Mouse (Mus musculus): ENCODE results near the gene Gltpd2. TPM values are rescaled to one million over a fixed set of nuclear protein-coding genes. Genes with fewer than 3 reads are reported as not detected.

Gltpd2 gene
- polyA plus RNA-seq, 1 experiment from 2014 or later: 0.68 TPM

- peak; percentile 7; the same call in 1 of the 2 replicates for ATAC-seq (ENCODE audit: insufficient number of reproducible peaks, insufficient read depth, low FRiP score, low TSS enrichment, low read depth)
- under 1% methylated on average over 25 of the region's 25 CpGs for WGBS
- H3K4me1 ChIP-seq (replicated peaks): peaks cover 43% of the 10 kb centered on the region
These were observed 44.7 kb downstream of the Gltpd2 start for GRCm38 (mm10) chr11:70563470-70564275.

GRCm38 (mm10) chr11:70564276-70564873 is 45.4 kb downstream of the Gltpd2 start:
- WGBS: 27% methylated on average over 4 of the region's 4 CpGs
- Histone ChIP-seq H3K9me3 (no peaks in the 10 kb centered on the region), H3K4me1 (replicated peaks) (peaks cover 43% of the 10 kb centered on the region), H3K9ac (replicated peaks) (peak overlapping the region; percentile 32; the same call in 1 of the 2 replicates), H3K36me3 (peaks cover 9% of the 10 kb centered on the region; the same call in 1 of the 2 replicates), H3K27ac (peak overlapping the region; percentile 93; the same call in 1 of the 2 replicates), H3K27me3 (no peaks in the 10 kb centered on the region), H3K4me3 (replicated peaks) (peak overlapping the region; percentile 83), H3K4me2 (peak overlapping the region; percentile 85)
- no peak for ATAC-seq (ENCODE audit: insufficient number of reproducible peaks, insufficient read depth, low FRiP score, low TSS enrichment, low read depth)

More at GRCm38 (mm10) chr11:70563470-70564275, 44.7 kb downstream of the Gltpd2 start:
- Histone ChIP-seq H3K4me3 (replicated peaks) (peak overlapping the region; percentile 83), H3K27ac (peak overlapping the region; percentile 93), H3K4me2 (peak overlapping the region; percentile 85), H3K9me3 (no peaks in the 10 kb centered on the region), H3K27me3 (no peaks in the 10 kb centered on the region), H3K36me3 (peaks cover 9% of the 10 kb centered on the region; the same call in 1 of the 2 replicates), H3K9ac (replicated peaks) (peak overlapping the region; percentile 84)

GRCm38 (mm10) chr11:70566586-70566985 is 47.6 kb downstream of the Gltpd2 start:
- Histone ChIP-seq H3K9ac (replicated peaks) (no peak overlapping the region), H3K27me3 (no peaks in the 10 kb centered on the region), H3K4me1 (replicated peaks) (peaks cover 47% of the 10 kb centered on the region), H3K4me3 (replicated peaks) (no peak overlapping the region), H3K27ac (no peak overlapping the region), H3K4me2 (peak overlapping the region; percentile 0; the same call in 1 of the 2 replicates), H3K9me3 (no peaks in the 10 kb centered on the region), H3K36me3 (peaks cover 9% of the 10 kb centered on the region; the same call in 1 of the 2 replicates)
- no peak for ATAC-seq (ENCODE audit: insufficient number of reproducible peaks, insufficient read depth, low FRiP score, low TSS enrichment, low read depth)
- 41% methylated on average over 7 of the region's 7 CpGs for WGBS

Other genes starting within 250 kb of the Gltpd2 start
- not detected in 2 replicates for gene Alox12e, start 196.6 kb upstream of the Gltpd2 start, polyA plus RNA-seq (2016; fragmentation: Nextera tagmentation; extraction: Ambion mirVana)
- 0.09 TPM in 1 of 2 replicates, not detected in the other for gene Alox15, start 167.2 kb upstream of the Gltpd2 start, polyA plus RNA-seq (2016; fragmentation: Nextera tagmentation; extraction: Ambion mirVana)
- gene Pelp1, start 109.2 kb upstream of the Gltpd2 start, polyA plus RNA-seq (2016; fragmentation: Nextera tagmentation; extraction: Ambion mirVana): 44.7 and 53.5 TPM in 2 replicates
- gene Arrb2, start 86.6 kb upstream of the Gltpd2 start, polyA plus RNA-seq (2016; fragmentation: Nextera tagmentation; extraction: Ambion mirVana): 18.8 and 19.5 TPM in 2 replicates
- 43.0 and 44.0 TPM in 2 replicates for gene Med11, start 67.3 kb upstream of the Gltpd2 start, polyA plus RNA-seq (2016; fragmentation: Nextera tagmentation; extraction: Ambion mirVana)
- gene Zmynd15, start 59.8 kb upstream of the Gltpd2 start, polyA plus RNA-seq (2016; fragmentation: Nextera tagmentation; extraction: Ambion mirVana): 0.40 and 0.58 TPM in 2 replicates
- 1.1 and 1.9 TPM in 2 replicates for gene Cxcl16, start 59.2 kb upstream of the Gltpd2 start, polyA plus RNA-seq (2016; fragmentation: Nextera tagmentation; extraction: Ambion mirVana)
- 0.36 and 1.4 TPM in 2 replicates for gene Tm4sf5, start 14.0 kb upstream of the Gltpd2 start, polyA plus RNA-seq (2016; fragmentation: Nextera tagmentation; extraction: Ambion mirVana)
- 0.66 TPM in 1 of 2 replicates, not detected in the other for gene Vmo1, start 4.6 kb upstream of the Gltpd2 start, polyA plus RNA-seq (2016; fragmentation: Nextera tagmentation; extraction: Ambion mirVana)
- gene Psmb6, start 6.2 kb downstream of the Gltpd2 start, polyA plus RNA-seq (2016; fragmentation: Nextera tagmentation; extraction: Ambion mirVana): 857 and 867 TPM in 2 replicates
- not detected in 2 replicates for gene Gm40193, start 13.7 kb downstream of the Gltpd2 start, polyA plus RNA-seq (2016; fragmentation: Nextera tagmentation; extraction: Ambion mirVana)
- 4.4 and 4.5 TPM in 2 replicates for gene Pld2, start 20.9 kb downstream of the Gltpd2 start, polyA plus RNA-seq (2016; fragmentation: Nextera tagmentation; extraction: Ambion mirVana)
- 17.6 and 18.4 TPM in 2 replicates for gene Mink1, start 43.7 kb downstream of the Gltpd2 start, polyA plus RNA-seq (2016; fragmentation: Nextera tagmentation; extraction: Ambion mirVana)
- gene 4930544D05Rik, start 96.7 kb downstream of the Gltpd2 start, polyA plus RNA-seq (2016; fragmentation: Nextera tagmentation; extraction: Ambion mirVana): not detected in 2 replicates
- gene Chrne, start 100.0 kb downstream of the Gltpd2 start, polyA plus RNA-seq (2016; fragmentation: Nextera tagmentation; extraction: Ambion mirVana): not detected in 2 replicates
- 0.22 and 0.31 TPM in 2 replicates for gene Gp1ba, start 119.9 kb downstream of the Gltpd2 start, polyA plus RNA-seq (2016; fragmentation: Nextera tagmentation; extraction: Ambion mirVana)
- gene Rnf167, start 128.0 kb downstream of the Gltpd2 start, polyA plus RNA-seq (2016; fragmentation: Nextera tagmentation; extraction: Ambion mirVana): 95.8 and 104 TPM in 2 replicates
- gene Slc25a11, start 128.3 kb downstream of the Gltpd2 start, polyA plus RNA-seq (2016; fragmentation: Nextera tagmentation; extraction: Ambion mirVana): 161 and 163 TPM in 2 replicates
- 1,494 and 1,514 TPM in 2 replicates for gene Pfn1, start 135.4 kb downstream of the Gltpd2 start, polyA plus RNA-seq (2016; fragmentation: Nextera tagmentation; extraction: Ambion mirVana)
- gene Eno3, start 138.0 kb downstream of the Gltpd2 start, polyA plus RNA-seq (2016; fragmentation: Nextera tagmentation; extraction: Ambion mirVana): 34.2 and 38.2 TPM in 2 replicates
- 151 TPM in 2 replicates for gene Spag7, start 150.2 kb downstream of the Gltpd2 start, polyA plus RNA-seq (2016; fragmentation: Nextera tagmentation; extraction: Ambion mirVana)
- gene Camta2, start 168.9 kb downstream of the Gltpd2 start, polyA plus RNA-seq (2016; fragmentation: Nextera tagmentation; extraction: Ambion mirVana): 9.9 and 12.8 TPM in 2 replicates
- 1.0 and 1.4 TPM in 2 replicates for gene Inca1, start 181.0 kb downstream of the Gltpd2 start, polyA plus RNA-seq (2016; fragmentation: Nextera tagmentation; extraction: Ambion mirVana)
- gene Kif1c, start 181.4 kb downstream of the Gltpd2 start, polyA plus RNA-seq (2016; fragmentation: Nextera tagmentation; extraction: Ambion mirVana): 3.3 and 3.6 TPM in 2 replicates
- 6.8 and 7.2 TPM in 2 replicates for gene Zfp3, start 245.0 kb downstream of the Gltpd2 start, polyA plus RNA-seq (2016; fragmentation: Nextera tagmentation; extraction: Ambion mirVana)